ENCODE assay signal across 8 mouse cellular contexts in genomic region chr9:66349144-66349859, GRCm38 (mm10). TPM values are rescaled to one million over a fixed set of nuclear protein-coding genes. Genes with fewer than 3 reads are reported as not detected.
DNase-seq lines count a peak whose midpoint lies in the region; ATAC-seq and TF ChIP-seq lines count a peak whose summit lies in the region.

No protein-coding gene starts in this region.

- peak overlapping the region; percentile 99 for H3K27ac ChIP-seq in heart, embryonic 10.5 days
- no peak overlapping the region; the same call in 1 of the 2 replicates for H3K27ac ChIP-seq in heart, embryonic 16.5 days (ENCODE audit: low read length)
- peak overlapping the region; percentile 99 for H3K27ac ChIP-seq in liver, postnatal 0 days (ENCODE audit: low read depth)

- no peaks in the 10 kb centered on the region for H3K36me3 ChIP-seq in heart, embryonic 10.5 days
- peaks cover 2% of the 10 kb centered on the region for H3K36me3 ChIP-seq in G1E (replicated peaks)
- no peaks in the 10 kb centered on the region for H3K36me3 ChIP-seq in heart, embryonic 16.5 days (ENCODE audit: control insufficient read depth, insufficient read depth)
- H3K36me3 ChIP-seq in liver, postnatal 0 days (replicated peaks; ENCODE audit: insufficient read depth, low read length), result no peaks in the 10 kb centered on the region

- no peak for DNase-seq in heart, embryonic 10.5 days (ENCODE audit: low spot score)
- DNase-seq in heart, adult 9 months (ENCODE audit: low spot score in 2 of 2), result no peak
- DNase-seq in G1E (ENCODE audit: low spot score), result no peak
- DNase-seq in liver, postnatal 0 days, result no peak
- DNase-seq in urinary bladder, adult 2 months (ENCODE audit: low spot score), result no peak
- DNase-seq in yolk sac, embryonic 10.5 days (ENCODE audit: low spot score), result no peak
- DNase-seq in cerebellum, postnatal 14 days, result no peak

- ATAC-seq in G1E (ENCODE audit: extremely low read depth, insufficient number of reproducible peaks, low FRiP score, poor library complexity, severe bottlenecking), result no peak
- no peak for ATAC-seq in heart, embryonic 16.5 days (replicated peaks; ENCODE audit: extremely low read depth, insufficient read depth, low FRiP score)
- ATAC-seq in liver, postnatal 0 days, result peak; percentile 29

- H3K9ac ChIP-seq in heart, embryonic 16.5 days (ENCODE audit: low read length), result peak overlapping the region; percentile 94
- H3K9ac ChIP-seq in liver, postnatal 0 days (replicated peaks), result peak overlapping the region; percentile 98

- peaks cover 24% of the 10 kb centered on the region; the same call in 1 of the 2 replicates for H3K4me1 ChIP-seq in heart, embryonic 10.5 days
- H3K4me1 ChIP-seq in G1E (ENCODE audit: insufficient read depth, low read depth, low read length), result peaks cover 63% of the 10 kb centered on the region
- H3K4me1 ChIP-seq in heart, embryonic 16.5 days (ENCODE audit: control insufficient read depth, insufficient read depth, low read length), result peaks cover 10% of the 10 kb centered on the region
- H3K4me1 ChIP-seq in liver, postnatal 0 days (ENCODE audit: insufficient read depth), result peaks cover 32% of the 10 kb centered on the region

- peak overlapping the region; percentile 98 for H3K4me3 ChIP-seq in heart, embryonic 10.5 days
- H3K4me3 ChIP-seq in G1E (ENCODE audit: low read depth, low read length), result peak overlapping the region; percentile 96
- H3K4me3 ChIP-seq in heart, embryonic 16.5 days (ENCODE audit: low read length), result peak overlapping the region; percentile 94
- H3K4me3 ChIP-seq in liver, postnatal 0 days (ENCODE audit: low read depth, low read length), result peak overlapping the region; percentile 98

- H3K27me3 ChIP-seq in heart, embryonic 10.5 days (ENCODE audit: insufficient read depth, poor library complexity, severe bottlenecking), result no peaks in the 10 kb centered on the region
- no peaks in the 10 kb centered on the region for H3K27me3 ChIP-seq in G1E (ENCODE audit: insufficient read depth, low read length)
- no peaks in the 10 kb centered on the region for H3K27me3 ChIP-seq in heart, embryonic 16.5 days (ENCODE audit: control insufficient read depth, insufficient read depth, low read length)
- no peaks in the 10 kb centered on the region for H3K27me3 ChIP-seq in liver, postnatal 0 days (ENCODE audit: insufficient read depth, low read length)

- TF ChIP-seq EP300 in liver, postnatal 0 days (IDR thresholded peaks at IDR 0.05; ENCODE audit: low read depth), result no peak

- no peak for TF ChIP-seq CTCF in G1E (IDR thresholded peaks at IDR 0.05; ENCODE audit: low read depth, low read length)
- TF ChIP-seq CTCF in liver, postnatal 0 days (IDR thresholded peaks at IDR 0.05; ENCODE audit: low read depth), result no peak

- H3K4me2 ChIP-seq in heart, embryonic 16.5 days (ENCODE audit: low read depth, low read length), result peak overlapping the region; percentile 82
- peak overlapping the region; percentile 97 for H3K4me2 ChIP-seq in liver, postnatal 0 days (ENCODE audit: low read depth, low read length)

- no peaks in the 10 kb centered on the region for H3K9me3 ChIP-seq in heart, embryonic 10.5 days
- no peaks in the 10 kb centered on the region for H3K9me3 ChIP-seq in G1E (replicated peaks)
- no peaks in the 10 kb centered on the region for H3K9me3 ChIP-seq in heart, embryonic 16.5 days (replicated peaks; ENCODE audit: control insufficient read depth, low read length)
- H3K9me3 ChIP-seq in liver, postnatal 0 days (ENCODE audit: low read length), result no peaks in the 10 kb centered on the region

- 29% methylated on average over 8 of the region's 8 CpGs for WGBS in heart, embryonic 10.5 days
- WGBS in heart, embryonic 16.5 days, result 23% methylated on average over 8 of the region's 8 CpGs
- WGBS in liver, postnatal 0 days (ENCODE audit: insufficient replicate concordance), result 32% methylated on average over 8 of the region's 8 CpGs

RNA-seq across cellular contexts. Expression of gene Herc1, which starts 0.9 kb away (rescaled TPM):
- polyA plus RNA-seq in heart, embryonic 10.5 days (2016; fragmentation: Nextera tagmentation; extraction: Ambion mirVana), result 22.3 and 24.5 TPM in 2 replicates
- total RNA-seq in G1E (2014; fragmentation: Nextera tagmentation) (99.8 and 160 TPM in 2 replicates), G1E (2017) (91.7 and 105 TPM in 2 replicates)
- 4.0 and 7.0 TPM in 2 replicates for polyA plus RNA-seq in G1E (2012)
- polyA plus RNA-seq in heart, embryonic 16.5 days (2015; fragmentation: Nextera tagmentation; extraction: Ambion mirVana), result 16.3 and 17.0 TPM in 2 replicates
- polyA plus RNA-seq in liver, postnatal 0 days (2015; fragmentation: Nextera tagmentation; extraction: Ambion mirVana), result 11.9 and 13.9 TPM in 2 replicates
- 19.9 and 20.9 TPM in 2 replicates for polyA plus RNA-seq in urinary bladder, adult 2 months (2012; rRNA removed)
